Mouse (Mus musculus) embryonic facial prominence, embryonic 12.5 days (tissue): ENCODE data around the gene Nle1. TPM values are rescaled to one million over a fixed set of nuclear protein-coding genes. Genes with fewer than 3 reads are reported as not detected.
A peak's percentile ranks its signal among the peaks of the same experiment; 100 is the strongest.

Experiments
- ATAC-seq: fragments of 200-750 bp; cut with Nextera tagmentation; 2 replicates; pipeline ENCODE4 v1.8.0; 2017; ENCODE audit not compliant: insufficient number of reproducible peaks, insufficient read depth, low FRiP score, low TSS enrichment
- H3K27ac ChIP-seq: fragments of 300-500 bp; sonication (generic); 2 replicates; pipeline ENCODE4 v1.5.1; 2016; ENCODE audit warnings: mild to moderate bottlenecking
- H3K27me3 ChIP-seq: fragments of 300-500 bp; sonication (generic); 2 replicates; pipeline ENCODE4 v1.6.1; 2016; ENCODE audit warnings: mild to moderate bottlenecking, moderate library complexity
- H3K36me3 ChIP-seq: fragments of 300-500 bp; sonication (generic); 2 replicates; pipeline ENCODE4 v1.6.1; 2016; ENCODE audit warnings: mild to moderate bottlenecking
- H3K4me1 ChIP-seq: fragments of 300-500 bp; sonication (generic); 2 replicates; pipeline ENCODE4 v1.6.1; 2016
- H3K4me2 ChIP-seq: fragments of 300-500 bp; sonication (generic); replicated peaks from 2 replicates; pipeline ENCODE4 v1.6.1; 2016; ENCODE audit warnings: mild to moderate bottlenecking, moderate library complexity
- H3K4me3 ChIP-seq: fragments of 300-500 bp; sonication (generic); 2 replicates; pipeline ENCODE4 v1.5.1; 2016; ENCODE audit warnings: mild to moderate bottlenecking
- H3K9ac ChIP-seq: fragments of 300-500 bp; sonication (generic); 2 replicates; pipeline ENCODE4 v1.6.1; 2016; ENCODE audit warnings: mild to moderate bottlenecking, moderate library complexity
- H3K9me3 ChIP-seq: fragments of 300-500 bp; sonication (generic); 2 replicates; pipeline ENCODE4 v1.6.1; 2016; ENCODE audit warnings: mild to moderate bottlenecking, moderate library complexity
- WGBS: fragments of 180-500 bp; shearing (Covaris S2); methylation state at CpG from one replicate; pipeline ENCODE4 v1.1.7; 2016; 5-methylcytosine and 5-hydroxymethylcytosine counted together
- polyA plus RNA-seq: library from polyadenylated mRNA; unstranded; fragments of >200 nt; fragmentation: Nextera tagmentation; extraction: Ambion mirVana; gene quantifications from 2 replicates; pipeline ENCODE4 v1.2.1, GENCODE M21; 2016

Nle1 gene
- 39.0 and 42.5 TPM in 2 replicates for polyA plus RNA-seq

DNA sequence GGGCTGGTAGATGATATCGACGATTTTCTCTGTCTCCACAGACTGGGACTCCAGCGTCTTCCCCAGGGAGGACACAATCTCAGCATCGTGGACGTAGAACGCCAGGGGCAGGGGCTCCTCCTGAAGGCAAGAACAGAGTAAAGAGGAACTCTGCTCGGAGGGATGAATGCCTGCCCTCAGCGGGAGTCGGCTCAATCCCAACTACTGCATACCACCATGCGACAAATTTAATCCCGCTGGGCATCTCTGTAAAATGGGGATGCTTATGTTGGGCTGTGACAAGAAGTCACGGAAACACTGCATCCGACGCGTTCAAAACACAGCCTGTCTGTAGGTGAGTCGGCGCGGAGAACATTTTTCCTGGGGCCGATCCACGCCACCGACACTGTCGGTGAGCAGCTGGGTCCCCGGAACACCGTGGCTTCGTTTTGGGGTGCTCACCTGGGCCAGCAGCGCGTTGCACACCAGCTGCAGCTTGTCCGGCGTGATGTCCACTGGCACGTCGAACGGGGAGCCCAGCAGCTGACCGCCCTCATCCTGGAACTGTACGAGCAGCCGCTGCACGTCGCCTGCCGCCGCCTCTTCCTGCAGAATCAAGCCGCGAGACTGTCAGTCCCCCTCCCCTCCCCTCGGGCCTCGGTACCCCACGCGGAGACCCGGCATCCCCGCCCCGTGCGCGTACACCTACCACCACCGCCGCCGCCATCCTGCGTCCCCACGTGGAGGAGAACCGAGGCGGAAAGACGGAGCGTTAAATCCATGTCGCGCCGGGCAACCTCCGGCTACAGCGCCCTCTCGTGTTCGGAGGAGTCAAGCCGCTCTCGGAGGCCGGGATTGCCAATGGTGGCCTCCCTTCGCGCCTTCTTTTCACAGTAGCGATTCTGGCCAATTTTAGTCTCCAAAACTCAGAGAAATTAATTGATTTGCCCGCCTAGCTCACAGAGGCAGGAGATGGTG, at the start of gene Nle1:
TSS of gene Nle1 (minus strand) at position 761 of the 957 bp plus-strand sequence.
- Histone ChIP-seq H3K4me1 (peaks cover 5% of the 10 kb centered on the region; the same call in 1 of the 2 replicates), H3K27ac (no peak within 1 kb of the TSS), H3K27me3 (0 out of 2 replicates have a peak, but pooled peaks cover 7% of the 10 kb centered on the region), H3K9ac (peak within 1 kb of the TSS; percentile 77), H3K9me3 (no peaks in the 10 kb centered on the region), H3K4me2 (peak within 1 kb of the TSS; percentile 86), H3K36me3 (peaks cover 38% of the 10 kb centered on the region), H3K4me3 (peak within 1 kb of the TSS; percentile 86)
- ATAC-seq, result peak; percentile 62; the same call in 1 of the 2 replicates
- 2% methylated on average over 69 of the region's 73 CpGs for WGBS

GRCm38 (mm10) chr11:82956925-82957324, 48.7 kb upstream of the Nle1 start:
- H3K27me3 ChIP-seq, result peaks cover 27% of the 10 kb centered on the region
- H3K36me3 ChIP-seq, result no peaks in the 10 kb centered on the region
- H3K9me3 ChIP-seq, result no peaks in the 10 kb centered on the region
- H3K4me1 ChIP-seq, result 0 out of 2 replicates have a peak, but pooled peaks cover 2% of the 10 kb centered on the region
- no peak overlapping the region for H3K4me3 ChIP-seq
- WGBS, result 81% methylated on average over 10 of the region's 10 CpGs
- no peak overlapping the region for H3K9ac ChIP-seq
- no peak for ATAC-seq
- H3K4me2 ChIP-seq, result no peak overlapping the region
- H3K27ac ChIP-seq, result no peak overlapping the region

GRCm38 (mm10) chr11:82954631-82955030, 46.4 kb upstream of the Nle1 start:
- no peak overlapping the region for H3K9ac ChIP-seq
- H3K4me2 ChIP-seq, result no peak overlapping the region
- no peak overlapping the region for H3K27ac ChIP-seq
- no peak overlapping the region for H3K4me3 ChIP-seq
- peaks cover 49% of the 10 kb centered on the region for H3K27me3 ChIP-seq
- H3K9me3 ChIP-seq, result no peaks in the 10 kb centered on the region
- no peaks in the 10 kb centered on the region for H3K36me3 ChIP-seq
- 0 out of 2 replicates have a peak, but pooled peaks cover 3% of the 10 kb centered on the region for H3K4me1 ChIP-seq
- WGBS, result 75% methylated on average over 6 of the region's 6 CpGs
- ATAC-seq, result no peak

GRCm38 (mm10) chr11:82952612-82953542, 44.7 kb upstream of the Nle1 start:
- Histone ChIP-seq H3K27me3 (peaks cover 59% of the 10 kb centered on the region), H3K4me1 (0 out of 2 replicates have a peak, but pooled peaks cover 3% of the 10 kb centered on the region), H3K4me3 (no peak overlapping the region), H3K9ac (no peak overlapping the region), H3K4me2 (no peak overlapping the region), H3K36me3 (no peaks in the 10 kb centered on the region), H3K9me3 (no peaks in the 10 kb centered on the region), H3K27ac (no peak overlapping the region)
- 61% methylated on average over 9 of the region's 9 CpGs for WGBS
- no peak for ATAC-seq

- no peak for ATAC-seq
- 8% methylated on average over 28 of the region's 28 CpGs for WGBS
- H3K36me3 ChIP-seq, result no peaks in the 10 kb centered on the region
- no peak overlapping the region for H3K9ac ChIP-seq
- 0 out of 2 replicates have a peak overlapping the region, but pooled peaks have one; percentile 13 for H3K4me3 ChIP-seq
- H3K27me3 ChIP-seq, result peaks cover 59% of the 10 kb centered on the region
- peak overlapping the region; percentile 27; the same call in 1 of the 2 replicates for H3K4me2 ChIP-seq
- H3K4me1 ChIP-seq, result 0 out of 2 replicates have a peak, but pooled peaks cover 3% of the 10 kb centered on the region
- H3K27ac ChIP-seq, result no peak overlapping the region
- no peaks in the 10 kb centered on the region for H3K9me3 ChIP-seq
Measured at GRCm38 (mm10) chr11:82951865-82952611, 43.8 kb upstream of the Nle1 start.

- H3K4me1 ChIP-seq, result 0 out of 2 replicates have a peak, but pooled peaks cover 3% of the 10 kb centered on the region
- H3K4me2 ChIP-seq, result peak within 1 kb of the TSS; percentile 27; the same call in 1 of the 2 replicates
- no peak within 1 kb of the TSS for H3K9ac ChIP-seq
- no peaks in the 10 kb centered on the region for H3K9me3 ChIP-seq
- 13% methylated on average over 10 of the region's 10 CpGs for WGBS
- peaks cover 59% of the 10 kb centered on the region for H3K27me3 ChIP-seq
- 0 out of 2 replicates have a peak within 1 kb of the TSS, but pooled peaks have one; percentile 13 for H3K4me3 ChIP-seq
- no peak within 1 kb of the TSS for H3K27ac ChIP-seq
- no peak for ATAC-seq
- H3K36me3 ChIP-seq, result no peaks in the 10 kb centered on the region
Measured at GRCm38 (mm10) chr11:82950736-82951481, 42.7 kb upstream of the Nle1 start, which contains the start of gene Slfn5. TSS of gene Slfn5 (plus strand) at chr11:82951349.

- Histone ChIP-seq H3K27ac (no peak overlapping the region), H3K9me3 (no peaks in the 10 kb centered on the region), H3K27me3 (peaks cover 51% of the 10 kb centered on the region), H3K9ac (no peak overlapping the region), H3K36me3 (no peaks in the 10 kb centered on the region), H3K4me3 (no peak overlapping the region), H3K4me1 (0 out of 2 replicates have a peak, but pooled peaks cover 3% of the 10 kb centered on the region), H3K4me2 (no peak overlapping the region)
- no peak for ATAC-seq
- 84% methylated on average over 9 of the region's 9 CpGs for WGBS
Measured at GRCm38 (mm10) chr11:82949036-82949435, 40.8 kb upstream of the Nle1 start.

DNA sequence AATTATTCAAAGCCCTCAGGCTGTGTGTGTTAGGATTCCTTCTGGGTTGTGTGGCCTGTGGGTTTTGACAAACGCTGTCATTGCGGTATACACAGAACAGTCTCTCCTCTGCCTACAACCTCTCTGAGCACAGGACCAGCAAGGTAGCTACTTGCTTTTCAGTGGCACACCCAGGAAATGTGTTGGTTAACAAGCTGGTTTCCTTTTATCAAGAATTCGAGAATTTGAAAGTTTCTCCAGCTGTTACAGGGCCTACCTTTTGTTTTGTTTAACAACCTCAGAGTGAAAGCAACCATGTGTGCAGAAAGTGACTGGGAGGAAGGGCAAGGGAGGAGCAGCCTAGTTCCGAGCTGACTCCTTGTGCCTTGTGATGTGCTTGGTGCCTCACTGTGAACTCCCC, 39.2 kb upstream of the Nle1 start:
- no peaks in the 10 kb centered on the region for H3K9me3 ChIP-seq
- H3K4me2 ChIP-seq, result no peak overlapping the region
- 38% methylated on average over 4 of the region's 4 CpGs for WGBS
- H3K27ac ChIP-seq, result no peak overlapping the region
- no peak overlapping the region for H3K9ac ChIP-seq
- H3K4me1 ChIP-seq, result 0 out of 2 replicates have a peak, but pooled peaks cover 3% of the 10 kb centered on the region
- H3K36me3 ChIP-seq, result no peaks in the 10 kb centered on the region
- no peak for ATAC-seq
- peaks cover 37% of the 10 kb centered on the region for H3K27me3 ChIP-seq
- no peak overlapping the region for H3K4me3 ChIP-seq

GRCm38 (mm10) chr11:82945636-82946035, 37.4 kb upstream of the Nle1 start:
- no peak for ATAC-seq
- 70% methylated on average over 2 of the region's 2 CpGs for WGBS
- Histone ChIP-seq H3K27ac (no peak overlapping the region), H3K4me2 (no peak overlapping the region), H3K9me3 (no peaks in the 10 kb centered on the region), H3K9ac (no peak overlapping the region), H3K27me3 (peaks cover 25% of the 10 kb centered on the region), H3K4me3 (no peak overlapping the region), H3K4me1 (no peaks in the 10 kb centered on the region), H3K36me3 (no peaks in the 10 kb centered on the region)

DNA sequence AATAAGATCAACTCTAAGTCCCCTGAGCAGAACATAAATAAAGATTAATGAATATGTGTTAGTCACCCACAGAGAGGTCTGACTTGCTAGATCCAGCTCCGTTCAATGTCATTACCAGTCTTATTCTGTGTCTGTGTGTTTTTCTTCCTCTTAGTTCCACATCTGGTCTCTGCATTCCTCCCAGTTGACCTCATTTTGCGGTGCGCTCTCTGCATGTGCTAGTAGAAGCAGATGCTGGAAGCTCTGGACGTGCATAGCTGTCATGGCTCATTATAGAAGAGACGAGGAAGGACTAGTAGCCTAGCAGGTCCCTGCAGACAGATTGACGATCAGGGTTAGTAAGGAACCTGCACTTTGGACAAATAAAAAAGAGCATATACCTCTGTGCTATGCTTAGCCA, 35.1 kb upstream of the Nle1 start:
- no peak overlapping the region for H3K4me3 ChIP-seq
- H3K36me3 ChIP-seq, result no peaks in the 10 kb centered on the region
- no peak overlapping the region for H3K4me2 ChIP-seq
- no peaks in the 10 kb centered on the region for H3K9me3 ChIP-seq
- peaks cover 20% of the 10 kb centered on the region; the same call in 1 of the 2 replicates for H3K27me3 ChIP-seq
- H3K9ac ChIP-seq, result no peak overlapping the region
- no peak for ATAC-seq
- no peak overlapping the region for H3K27ac ChIP-seq
- WGBS, result 25% methylated on average over 6 of the region's 6 CpGs
- no peaks in the 10 kb centered on the region for H3K4me1 ChIP-seq
